Mouse (Mus musculus) MEL (cell line): ENCODE data around the gene Tgds. TPM values are rescaled to one million over a fixed set of nuclear protein-coding genes. Genes with fewer than 3 reads are reported as not detected.

Experiments
- DNase-seq: peaks from one replicate; pipeline ENCODE4 v3.0.0; 2011; ENCODE audit warnings: low read depth, low spot score
- H3K27ac ChIP-seq: 2 replicates; pipeline ENCODE4 v1.5.1; 2012; ENCODE audit warnings: low read depth, mild to moderate bottlenecking, control low read depth, low read length, moderate library complexity; ENCODE audit not compliant: control insufficient read depth
- H3K27me3 ChIP-seq, 2 experiments: fragments of 150-350 bp in 1 of 2; sonication (generic) in 1 of 2; 2 replicates each; pipeline ENCODE4 v1.6.1; 2012; ENCODE audit warnings: low read length in 2 of 2, mild to moderate bottlenecking in 2 of 2, improper control_type of control experiment in 1 of 2, moderate library complexity in 1 of 2; ENCODE audit not compliant: insufficient read depth in 2 of 2, control insufficient read depth in 1 of 2
- H3K36me3 ChIP-seq, 2 experiments: 2 replicates each; pipeline ENCODE4 v1.6.1; 2012 to 2014; ENCODE audit warnings: low read length in 2 of 2, improper control_type of control experiment in 1 of 2, inconsistent platforms in 1 of 2, mild to moderate bottlenecking in 1 of 2; ENCODE audit not compliant: insufficient read depth in 2 of 2, control insufficient read depth in 1 of 2
- H3K4me1 ChIP-seq, 2 experiments: fragments of 150-350 bp in 1 of 2; sonication (generic) in 1 of 2; 2 replicates each; pipeline ENCODE4 v1.6.1; 2012; ENCODE audit warnings: low read length in 2 of 2, improper control_type of control experiment in 1 of 2, mild to moderate bottlenecking in 1 of 2; ENCODE audit not compliant: insufficient read depth in 2 of 2, control insufficient read depth in 1 of 2
- H3K4me3 ChIP-seq, 2 experiments: fragments of 150-350 bp in 1 of 2; sonication (generic) in 1 of 2; 2 replicates each; pipeline ENCODE4 v1.5.1; 2012; ENCODE audit warnings: low read depth in 2 of 2, low read length in 2 of 2, mild to moderate bottlenecking in 2 of 2, moderate library complexity in 2 of 2, control low read depth in 1 of 2, improper control_type of control experiment in 1 of 2; ENCODE audit not compliant: control insufficient read depth in 1 of 2, insufficient read depth in 1 of 2
- H3K79me2 ChIP-seq: 2 replicates; pipeline ENCODE4 v1.6.1; 2012; ENCODE audit warnings: mild to moderate bottlenecking, low read length, moderate library complexity; ENCODE audit not compliant: control insufficient read depth, poor library complexity, insufficient read depth
- H3K9ac ChIP-seq: 2 replicates; pipeline ENCODE4 v1.6.1; 2012; ENCODE audit warnings: low read depth, mild to moderate bottlenecking, control low read depth, low read length, moderate library complexity; ENCODE audit not compliant: control insufficient read depth, poor library complexity, severe bottlenecking
- H3K9me3 ChIP-seq: fragments of 150-350 bp; sonication (generic); replicated peaks from 2 replicates; pipeline ENCODE4 v1.6.1; 2012; ENCODE audit warnings: mild to moderate bottlenecking, low read length, improper control_type of control experiment, moderate library complexity; ENCODE audit not compliant: insufficient read depth
- BHLHE40 ChIP-seq: IDR thresholded peaks from 2 replicates; pipeline ENCODE4 v1.6.1; 2012; ENCODE audit warnings: low read depth, mild to moderate bottlenecking, inconsistent platforms, low read length, improper control_type of control experiment, borderline replicate concordance
- CHD1 ChIP-seq: IDR thresholded peaks from 2 replicates; pipeline ENCODE4 v1.6.1; 2012; ENCODE audit warnings: low read depth, mild to moderate bottlenecking, inconsistent platforms, low read length, improper control_type of control experiment
- CTCF ChIP-seq, 3 experiments: IDR thresholded peaks in 2 of 3; conservative IDR thresholded peaks in 1 of 3; 2 replicates each; pipeline ENCODE4 v1.5.1; 2011 to 2012; ENCODE audit warnings: low read length in 3 of 3, low read depth in 2 of 3, mild to moderate bottlenecking in 2 of 3, improper control_type of control experiment in 1 of 3, inconsistent platforms in 1 of 3, mixed read lengths in 1 of 3, moderate library complexity in 1 of 3; ENCODE audit not compliant: control insufficient read depth in 1 of 3, insufficient read depth in 1 of 3, poor library complexity in 1 of 3, severe bottlenecking in 1 of 3
- E2F4 ChIP-seq: IDR thresholded peaks from 2 replicates; pipeline ENCODE4 v1.6.1; 2011; ENCODE audit warnings: low read depth, low read length, improper control_type of control experiment, borderline replicate concordance
- ELF1 ChIP-seq: IDR thresholded peaks from 2 replicates; pipeline ENCODE4 v1.6.1; 2014; ENCODE audit warnings: low read depth, mild to moderate bottlenecking, inconsistent platforms, low read length, improper control_type of control experiment, moderate library complexity
- GABPA ChIP-seq: IDR thresholded peaks from 2 replicates; pipeline ENCODE4 v1.6.1; 2012; ENCODE audit warnings: low read depth, mild to moderate bottlenecking, inconsistent platforms, low read length, improper control_type of control experiment, moderate library complexity
- GATA1 ChIP-seq: IDR thresholded peaks from 2 replicates; pipeline ENCODE4 v1.6.1; 2011; ENCODE audit warnings: low read depth, low read length, improper control_type of control experiment
- JUND ChIP-seq: IDR thresholded peaks from 2 replicates; pipeline ENCODE4 v1.6.1; 2011; ENCODE audit warnings: low read depth, mild to moderate bottlenecking, improper control_type of control experiment, low read length
- KAT2A ChIP-seq: conservative IDR thresholded peaks from 2 replicates; pipeline ENCODE4 v1.6.1; 2012; ENCODE audit warnings: low read depth, low read length, improper control_type of control experiment, inconsistent platforms
- MAFK ChIP-seq: IDR thresholded peaks from 2 replicates; pipeline ENCODE4 v1.6.1; 2011; ENCODE audit warnings: low read depth, mild to moderate bottlenecking, low read length, improper control_type of control experiment, borderline replicate concordance
- MAX ChIP-seq: IDR thresholded peaks from 2 replicates; pipeline ENCODE4 v1.6.1; 2011; ENCODE audit warnings: low read length, improper control_type of control experiment
- MAZ ChIP-seq: IDR thresholded peaks from 2 replicates; pipeline ENCODE4 v1.6.1; 2012; ENCODE audit warnings: low read depth, mild to moderate bottlenecking, inconsistent platforms, low read length, improper control_type of control experiment
- MXI1 ChIP-seq: IDR thresholded peaks from 2 replicates; pipeline ENCODE4 v1.6.1; 2011; ENCODE audit warnings: mild to moderate bottlenecking, low read depth, low read length, improper control_type of control experiment
- MYB ChIP-seq: IDR thresholded peaks from 2 replicates; pipeline ENCODE4 v1.6.1; 2011; ENCODE audit warnings: mild to moderate bottlenecking, low read depth, low read length, improper control_type of control experiment
- MYC ChIP-seq: IDR thresholded peaks from 2 replicates; pipeline ENCODE4 v1.6.1; 2011; ENCODE audit warnings: low read depth, mild to moderate bottlenecking, low read length, improper control_type of control experiment, moderate library complexity
- NELFE ChIP-seq: IDR thresholded peaks from 2 replicates; pipeline ENCODE4 v1.6.1; 2011; ENCODE audit warnings: low read depth, low read length, improper control_type of control experiment
- POLR2A ChIP-seq, 2 experiments: IDR thresholded peaks; 2 replicates each; pipeline ENCODE4 v1.6.1; 2011 to 2012; ENCODE audit warnings: low read length in 2 of 2, mild to moderate bottlenecking in 2 of 2, control low read depth in 1 of 2, improper control_type of control experiment in 1 of 2, low read depth in 1 of 2, moderate library complexity in 1 of 2; ENCODE audit not compliant: control insufficient read depth in 1 of 2, insufficient read depth in 1 of 2, poor library complexity in 1 of 2
- POLR2AphosphoS2 ChIP-seq: IDR thresholded peaks from 2 replicates; pipeline ENCODE4 v1.6.1; 2011; ENCODE audit warnings: low read length, improper control_type of control experiment
- POLR2AphosphoS5 ChIP-seq: IDR thresholded peaks from 2 replicates; pipeline ENCODE4 v1.6.1; 2012; ENCODE audit warnings: low read depth, borderline replicate concordance, mild to moderate bottlenecking, inconsistent platforms, low read length, moderate library complexity, mixed read lengths
- RAD21 ChIP-seq: IDR thresholded peaks from 2 replicates; pipeline ENCODE4 v1.6.1; 2011; ENCODE audit warnings: mild to moderate bottlenecking, low read depth, low read length, improper control_type of control experiment
- RCOR1 ChIP-seq: IDR thresholded peaks from 2 replicates; pipeline ENCODE4 v1.6.1; 2012; ENCODE audit warnings: low read depth, mild to moderate bottlenecking, inconsistent platforms, low read length, improper control_type of control experiment
- SIN3A ChIP-seq: IDR thresholded peaks from 2 replicates; pipeline ENCODE4 v1.6.1; 2012; ENCODE audit warnings: low read length, improper control_type of control experiment, inconsistent platforms
- SMC3 ChIP-seq: IDR thresholded peaks from 2 replicates; pipeline ENCODE4 v1.6.1; 2011; ENCODE audit warnings: low read depth, low read length, improper control_type of control experiment
- TAL1 ChIP-seq: IDR thresholded peaks from 2 replicates; pipeline ENCODE4 v1.6.1; 2012; ENCODE audit warnings: mild to moderate bottlenecking, inconsistent platforms, low read length, moderate library complexity, mixed read lengths
- TCF12 ChIP-seq: IDR thresholded peaks from 2 replicates; pipeline ENCODE4 v1.6.1; 2014; ENCODE audit warnings: low read depth, mild to moderate bottlenecking, inconsistent platforms, low read length, improper control_type of control experiment, moderate library complexity
- UBTF ChIP-seq: IDR thresholded peaks from 2 replicates; pipeline ENCODE4 v1.6.1; 2012; ENCODE audit warnings: low read depth, mild to moderate bottlenecking, inconsistent platforms, low read length, improper control_type of control experiment, moderate library complexity, borderline replicate concordance; ENCODE audit not compliant: insufficient read depth
- USF1 ChIP-seq: IDR thresholded peaks from 2 replicates; pipeline ENCODE4 v1.6.1; 2014; ENCODE audit warnings: low read depth, mild to moderate bottlenecking, inconsistent platforms, low read length, improper control_type of control experiment, moderate library complexity
- ZC3H11A ChIP-seq: IDR thresholded peaks from 2 replicates; pipeline ENCODE4 v1.6.1; 2012; ENCODE audit warnings: low read depth, mild to moderate bottlenecking, inconsistent platforms, low read length, improper control_type of control experiment
- ZMIZ1 ChIP-seq: IDR thresholded peaks from 2 replicates; pipeline ENCODE4 v1.6.1; 2012; ENCODE audit warnings: low read depth, mild to moderate bottlenecking, inconsistent platforms, low read length, improper control_type of control experiment, moderate library complexity
- polyA plus RNA-seq, 2 experiments: library from polyadenylated mRNA; stranded (reverse) in 1 of 2; unstranded in 1 of 2; fragments of >175 nt in 1 of 2; fragments of >200 nt in 1 of 2; gene quantifications; 2 replicates each; pipeline versions ENCODE4 v1.2.1 to v1.2.4; 2012; ENCODE audit warnings: low replicate concordance in 2 of 2, low read depth in 1 of 2; ENCODE audit not compliant: insufficient read length in 2 of 2, insufficient read depth in 1 of 2, missing spikeins in 1 of 2
- total RNA-seq: library from RNA; depleted of rRNA; stranded (reverse); fragments of 300-350 nt; gene quantifications from 2 replicates; pipeline ENCODE4 v1.2.3, GENCODE M21; 2012

Gene Tgds
- total and polyA plus RNA-seq, 3 experiments = 11.3 to 13.4 TPM; not detected in 1

GRCm38 (mm10) chr14:118175071-118175693, 42.6 kb upstream of the Tgds start (continued):
- TF ChIP-seq POLR2AphosphoS2 (peak; percentile 78; the same call in 1 of the 2 replicates), MYC (peak; percentile 43; the same call in 1 of the 2 replicates), UBTF (no peak), POLR2A (IDR thresholded peaks at IDR 0.05; ENCODE audit: control insufficient read depth in 1 of 2, insufficient read depth in 1 of 2, low read depth in 1 of 2, low read length in 2 of 2, poor library complexity in 1 of 2) (peak; percentile 29 to 82; a peak in 2 of 4 replicates), SIN3A (peak; percentile 64), E2F4 (no peak), GABPA (no peak), ELF1 (peak; percentile 78), MXI1 (peak; percentile 64; the same call in 1 of the 2 replicates), MAZ (no peak), TAL1 (no peak), JUND (no peak)

GRCm38 (mm10) chr14:118173590-118174203, 41.1 kb upstream of the Tgds start:
- Histone ChIP-seq H3K9ac (no peak overlapping the region), H3K4me1 (peaks cover 0 to 5% of the 10 kb centered on the region in 2 experiments; a peak in 1 of 4 replicates)
- no peak for DNase-seq

DNA sequence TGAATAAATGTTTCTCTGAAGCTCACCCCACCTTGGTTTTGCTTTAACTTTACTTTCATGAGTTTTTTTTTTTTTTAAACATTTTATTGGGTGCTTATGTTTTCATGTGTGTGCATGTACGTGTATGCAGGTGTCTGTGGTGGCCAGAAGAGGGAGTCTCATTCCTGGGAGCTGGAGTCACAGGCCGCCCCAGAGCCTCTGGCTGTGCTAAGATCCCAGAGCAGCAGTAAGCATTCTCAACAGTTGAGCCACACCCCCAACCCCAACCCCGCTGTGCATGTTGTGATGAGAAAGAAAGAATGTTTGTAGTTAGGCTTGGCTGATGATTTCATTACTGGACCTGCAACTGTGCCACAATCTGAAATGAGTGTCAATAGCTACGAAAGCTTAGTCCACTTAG, 36.2 kb upstream of the Tgds start:
- DNase-seq = no peak
- Histone ChIP-seq H3K4me1 (no peaks in the 10 kb centered on the region), H3K27ac (no peak overlapping the region), H3K79me2 (no peaks in the 10 kb centered on the region), H3K9ac (no peak overlapping the region), H3K4me3 (no peak overlapping the region), H3K36me3 (no peaks in the 10 kb centered on the region), H3K9me3 (no peaks in the 10 kb centered on the region), H3K27me3 (no peaks in the 10 kb centered on the region)
- TF ChIP-seq RAD21 = no peak
- TF ChIP-seq MYB = no peak
- no peak for TF ChIP-seq ZC3H11A
- TF ChIP-seq GATA1 = no peak
- TF ChIP-seq ZMIZ1 = no peak
- TF ChIP-seq MAX = no peak
- TF ChIP-seq KAT2A = no peak
- no peak for TF ChIP-seq MXI1
- no peak for TF ChIP-seq NELFE
- TF ChIP-seq E2F4 = no peak
- no peak for TF ChIP-seq RCOR1
- TF ChIP-seq TCF12 = no peak
- TF ChIP-seq POLR2AphosphoS5 = no peak
- no peak for TF ChIP-seq USF1
- TF ChIP-seq ELF1 = no peak
- TF ChIP-seq BHLHE40 = no peak
- TF ChIP-seq MAFK = no peak
- TF ChIP-seq CHD1 = no peak
- no peak for TF ChIP-seq TAL1
- TF ChIP-seq POLR2AphosphoS2 = no peak

More at GRCm38 (mm10) chr14:118173590-118174203, 41.1 kb upstream of the Tgds start:
- no peak overlapping the region for H3K4me3 ChIP-seq
- TF ChIP-seq SIN3A = no peak
- TF ChIP-seq SMC3 = peak; percentile 14; the same call in 1 of the 2 replicates
- peak in 1 of 3 experiments; percentile 11; a peak in 1 of 6 replicates for TF ChIP-seq CTCF (IDR thresholded peaks at IDR 0.05 in 2 of 3, conservative IDR thresholded peaks at IDR 0.05 in 1 of 3; ENCODE audit: control insufficient read depth in 1 of 3, insufficient read depth in 1 of 3, low read depth in 2 of 3, low read length in 3 of 3, poor library complexity in 1 of 3, severe bottlenecking in 1 of 3)
- peaks cover 0 to 11% of the 10 kb centered on the region in 2 experiments; a peak in 2 of 4 replicates for H3K36me3 ChIP-seq
- H3K27ac ChIP-seq = no peak overlapping the region
- H3K27me3 ChIP-seq = no peaks in the 10 kb centered on the region
- H3K9me3 ChIP-seq = no peaks in the 10 kb centered on the region
- H3K79me2 ChIP-seq = peaks cover 3% of the 10 kb centered on the region
